Mouse (Mus musculus) embryonic facial prominence, embryonic 15.5 days (tissue): ENCODE data around the gene Hamp. TPM values are rescaled to one million over a fixed set of nuclear protein-coding genes. Genes with fewer than 3 reads are reported as not detected.
"Not testable (repeated sequence)": the region's sequence is repeated elsewhere in the genome, so short reads cannot be mapped to it uniquely, and the experiment has no call there.

Experiments
- ATAC-seq: fragments of 200-750 bp; cut with Nextera tagmentation; 2 replicates; pipeline ENCODE4 v1.8.0; 2017; ENCODE audit warnings: low read depth, moderate TSS enrichment; ENCODE audit not compliant: insufficient number of reproducible peaks, low FRiP score, low TSS enrichment
- H3K27ac ChIP-seq: fragments of 300-500 bp; sonication (generic); replicated peaks from 2 replicates; pipeline ENCODE4 v1.5.1; 2015; ENCODE audit warnings: mild to moderate bottlenecking, inconsistent platforms
- H3K27me3 ChIP-seq: fragments of 300-500 bp; sonication (generic); 2 replicates; pipeline ENCODE4 v1.6.1; 2015; ENCODE audit warnings: inconsistent platforms
- H3K36me3 ChIP-seq: fragments of 300-500 bp; sonication (generic); 2 replicates; pipeline ENCODE4 v1.6.1; 2015; ENCODE audit warnings: mild to moderate bottlenecking, inconsistent platforms
- H3K4me1 ChIP-seq: fragments of 300-500 bp; sonication (generic); 2 replicates; pipeline ENCODE4 v1.6.1; 2015; ENCODE audit warnings: inconsistent platforms
- H3K4me2 ChIP-seq: fragments of 300-500 bp; sonication (generic); replicated peaks from 2 replicates; pipeline ENCODE4 v1.6.1; 2015; ENCODE audit warnings: mild to moderate bottlenecking, inconsistent platforms
- H3K4me3 ChIP-seq: fragments of 300-500 bp; sonication (generic); replicated peaks from 2 replicates; pipeline ENCODE4 v1.5.1; 2015; ENCODE audit warnings: mild to moderate bottlenecking, inconsistent platforms
- H3K9ac ChIP-seq: fragments of 300-500 bp; sonication (generic); 2 replicates; pipeline ENCODE4 v1.6.1; 2015; ENCODE audit warnings: inconsistent platforms
- H3K9me3 ChIP-seq: fragments of 300-500 bp; sonication (generic); replicated peaks from 2 replicates; pipeline ENCODE4 v1.6.1; 2016; ENCODE audit warnings: inconsistent platforms
- WGBS: fragments of 180-500 bp; shearing (Covaris S2); methylation state at CpG from one replicate; pipeline ENCODE4 v1.1.7; 2015; 5-methylcytosine and 5-hydroxymethylcytosine counted together
- polyA plus RNA-seq: library from polyadenylated mRNA; unstranded; fragments of >200 nt; fragmentation: Nextera tagmentation; extraction: Ambion mirVana; gene quantifications from 2 replicates; pipeline ENCODE4 v1.2.1, GENCODE M21; 2015

Hamp gene
- polyA plus RNA-seq, 1 experiment from 2014 or later = not detected

- not testable (repeated sequence) for ATAC-seq, H3K27me3 ChIP-seq, H3K27ac ChIP-seq, H3K4me3 ChIP-seq, H3K9me3 ChIP-seq, H3K36me3 ChIP-seq, H3K4me1 ChIP-seq, H3K9ac ChIP-seq, H3K4me2 ChIP-seq
- 48% methylated on average over 6 of the region's 6 CpGs for WGBS
These were observed 8.3 kb downstream of the Hamp start for GRCm38 (mm10) chr7:30935422-30936099.

- not testable (repeated sequence) for H3K4me3 ChIP-seq, H3K9me3 ChIP-seq, H3K36me3 ChIP-seq, H3K27me3 ChIP-seq, ATAC-seq, H3K4me1 ChIP-seq, H3K9ac ChIP-seq, H3K4me2 ChIP-seq, H3K27ac ChIP-seq
- 58% methylated on average over 2 of the region's 2 CpGs for WGBS
These were observed 19.3 kb downstream of the Hamp start, which contains the start of gene Hamp2 for GRCm38 (mm10) chr7:30924581-30924980. TSS of gene Hamp2 (minus strand) at chr7:30924681.

GRCm38 (mm10) chr7:30924071-30924470 lies 19.8 kb downstream of the Hamp start:
- H3K9ac ChIP-seq = no peak overlapping the region
- no peak overlapping the region for H3K27ac ChIP-seq
- 60% methylated on average over 3 of the region's 3 CpGs for WGBS
- H3K4me2 ChIP-seq = no peak overlapping the region
- H3K36me3 ChIP-seq = no peaks in the 10 kb centered on the region
- H3K9me3 ChIP-seq = no peaks in the 10 kb centered on the region
- no peaks in the 10 kb centered on the region for H3K4me1 ChIP-seq
- H3K27me3 ChIP-seq = no peaks in the 10 kb centered on the region
- H3K4me3 ChIP-seq = no peak overlapping the region
- ATAC-seq = no peak

- WGBS = 31% methylated on average over 3 of the region's 3 CpGs
- not testable (repeated sequence) for H3K27me3 ChIP-seq, H3K9ac ChIP-seq
These were observed 21.3 kb downstream of the Hamp start for GRCm38 (mm10) chr7:30922490-30922889.

GRCm38 (mm10) chr7:30920217-30920616 lies 23.6 kb downstream of the Hamp start:
- no peak overlapping the region for H3K4me2 ChIP-seq
- H3K9ac ChIP-seq = no peak overlapping the region
- no peak for ATAC-seq
- no peaks in the 10 kb centered on the region for H3K9me3 ChIP-seq
- no peak overlapping the region for H3K27ac ChIP-seq
- no peaks in the 10 kb centered on the region for H3K36me3 ChIP-seq
- no peaks in the 10 kb centered on the region for H3K4me1 ChIP-seq
- WGBS = 59% methylated on average over 3 of the region's 3 CpGs
- no peaks in the 10 kb centered on the region for H3K27me3 ChIP-seq
- no peak overlapping the region for H3K4me3 ChIP-seq

More at GRCm38 (mm10) chr7:30922490-30922889, 21.3 kb downstream of the Hamp start:
- not testable (repeated sequence) for H3K9me3 ChIP-seq, H3K36me3 ChIP-seq, H3K4me1 ChIP-seq, ATAC-seq, H3K4me3 ChIP-seq, H3K4me2 ChIP-seq, H3K27ac ChIP-seq

- Histone ChIP-seq H3K27me3 (no peaks in the 10 kb centered on the region), H3K9ac (no peak overlapping the region), H3K4me3 (no peak overlapping the region), H3K27ac (no peak overlapping the region), H3K4me2 (no peak overlapping the region), H3K36me3 (no peaks in the 10 kb centered on the region), H3K9me3 (no peaks in the 10 kb centered on the region), H3K4me1 (peaks cover 5% of the 10 kb centered on the region; the same call in 1 of the 2 replicates)
- 44% methylated on average over 4 of the region's 4 CpGs for WGBS
- ATAC-seq = no peak
These were observed 26.6 kb downstream of the Hamp start for GRCm38 (mm10) chr7:30917219-30917618.

- Histone ChIP-seq H3K27me3 (no peaks in the 10 kb centered on the region), H3K4me1 (peaks cover 5% of the 10 kb centered on the region; the same call in 1 of the 2 replicates), H3K4me2 (no peak overlapping the region), H3K9me3 (no peaks in the 10 kb centered on the region), H3K9ac (no peak overlapping the region), H3K4me3 (no peak overlapping the region), H3K36me3 (no peaks in the 10 kb centered on the region), H3K27ac (no peak overlapping the region)
- ATAC-seq = no peak
- 24% methylated on average over 6 of the region's 6 CpGs for WGBS
These were observed 27.1 kb downstream of the Hamp start for GRCm38 (mm10) chr7:30916713-30917112.

GRCm38 (mm10) chr7:30914732-30915131 lies 29.1 kb downstream of the Hamp start, which contains the start of gene Mag:
TSS of gene Mag (minus strand) at chr7:30914873.
- Histone ChIP-seq H3K9me3 (no peaks in the 10 kb centered on the region), H3K27ac (no peak within 1 kb of the TSS), H3K36me3 (no peaks in the 10 kb centered on the region), H3K4me2 (no peak within 1 kb of the TSS), H3K27me3 (no peaks in the 10 kb centered on the region), H3K4me1 (peaks cover 5% of the 10 kb centered on the region; the same call in 1 of the 2 replicates), H3K4me3 (no peak within 1 kb of the TSS), H3K9ac (no peak within 1 kb of the TSS)
- ATAC-seq = no peak
- WGBS = 63% methylated on average over 8 of the region's 8 CpGs

GRCm38 (mm10) chr7:30909773-30910172 lies 34.1 kb downstream of the Hamp start:
- ATAC-seq = peak; percentile 49; the same call in 1 of the 2 replicates
- Histone ChIP-seq H3K9ac (no peak overlapping the region), H3K27ac (no peak overlapping the region), H3K36me3 (no peaks in the 10 kb centered on the region), H3K4me1 (peaks cover 17% of the 10 kb centered on the region; the same call in 1 of the 2 replicates), H3K4me2 (no peak overlapping the region), H3K9me3 (no peaks in the 10 kb centered on the region), H3K4me3 (no peak overlapping the region), H3K27me3 (no peaks in the 10 kb centered on the region)
- 68% methylated on average over 6 of the region's 6 CpGs for WGBS

GRCm38 (mm10) chr7:30908992-30909431 lies 34.8 kb downstream of the Hamp start:
- no peak overlapping the region for H3K9ac ChIP-seq
- no peaks in the 10 kb centered on the region for H3K9me3 ChIP-seq
- peak overlapping the region; percentile 54 for H3K4me2 ChIP-seq
- H3K36me3 ChIP-seq = no peaks in the 10 kb centered on the region
- ATAC-seq = 0 out of 2 replicates have a peak, but pooled peaks have one; percentile 3
- peak overlapping the region; percentile 27 for H3K4me3 ChIP-seq
- WGBS = 28% methylated on average over 17 of the region's 17 CpGs
- H3K27ac ChIP-seq = no peak overlapping the region
- H3K27me3 ChIP-seq = no peaks in the 10 kb centered on the region
- peaks cover 17% of the 10 kb centered on the region; the same call in 1 of the 2 replicates for H3K4me1 ChIP-seq

GRCm38 (mm10) chr7:30908277-30908991 lies 35.4 kb downstream of the Hamp start:
- no peaks in the 10 kb centered on the region for H3K36me3 ChIP-seq
- WGBS = 2% methylated on average over 23 of the region's 26 CpGs
- H3K27me3 ChIP-seq = no peaks in the 10 kb centered on the region
- peak; percentile 58 for ATAC-seq
- H3K4me2 ChIP-seq = peak overlapping the region; percentile 54
- no peaks in the 10 kb centered on the region for H3K9me3 ChIP-seq
- H3K9ac ChIP-seq = no peak overlapping the region
- H3K4me3 ChIP-seq = peak overlapping the region; percentile 27
- H3K27ac ChIP-seq = no peak overlapping the region
- H3K4me1 ChIP-seq = peaks cover 17% of the 10 kb centered on the region; the same call in 1 of the 2 replicates
